Mouse (Mus musculus) G1E (cell line): ENCODE results near the gene Tmem35b.
"Not testable (repeated sequence)": the region's sequence is repeated elsewhere in the genome, so short reads cannot be mapped to it uniquely, and the experiment has no call there.

Source experiments
- CTCF ChIP-seq: IDR thresholded peaks from 2 replicates; pipeline ENCODE4 v1.5.1; 2012; ENCODE audit warnings: low read depth, low read length, inconsistent platforms, mixed read lengths
- GATA1 ChIP-seq: IDR thresholded peaks from 2 replicates; pipeline ENCODE4 v1.6.1; 2012; ENCODE audit warnings: borderline replicate concordance, low read length, inconsistent platforms, mixed read lengths
- POLR2AphosphoS5 ChIP-seq: IDR thresholded peaks from 2 replicates; pipeline ENCODE4 v1.6.1; 2012; ENCODE audit warnings: low read depth, low read length, inconsistent platforms; ENCODE audit not compliant: insufficient replicate concordance
- TAL1 ChIP-seq: conservative IDR thresholded peaks from 2 replicates; pipeline ENCODE4 v1.6.1; 2012; ENCODE audit warnings: low read depth, low read length, inconsistent platforms, mixed read lengths

DNA sequence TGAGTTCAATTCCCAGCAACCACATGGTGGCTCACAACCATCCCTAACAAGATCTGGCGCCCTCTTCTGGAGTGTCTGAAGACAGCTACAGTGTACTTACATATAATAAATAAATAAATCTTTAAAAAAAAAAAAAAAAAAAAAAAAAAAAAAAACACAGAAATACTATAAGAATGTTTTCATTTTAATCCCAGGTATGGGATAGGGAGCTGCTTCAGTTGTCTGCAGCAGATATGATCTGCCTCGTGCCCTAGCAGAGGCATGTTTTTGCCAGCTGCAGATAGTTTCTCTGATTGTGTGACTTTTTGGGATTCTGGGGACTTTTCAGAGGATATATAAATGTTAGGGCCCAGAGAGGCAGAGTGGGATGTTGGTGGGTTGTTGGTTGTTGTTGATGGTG is 23.9 kb upstream of the Tmem35b start:
- not testable (repeated sequence) for TF ChIP-seq CTCF, POLR2AphosphoS5, GATA1, TAL1
